Mouse (Mus musculus) liver, embryonic 14.5 days (tissue): ENCODE measurements at regions not wholly inside any gene's neighbourhood (a gene's known extent, or its start where the extent isn't known, plus 50 kb on each side); places are given as distances from the start of the nearest gene placed in this dataset.

ENCODE experiments used
- CTCF ChIP-seq: IDR thresholded peaks from 2 replicates; pipeline ENCODE4 v1.5.1; 2016; ENCODE audit warnings: antibody characterized with exemption, low read depth, control low read depth
- EP300 ChIP-seq: IDR thresholded peaks from 2 replicates; pipeline ENCODE4 v1.6.1; 2016; ENCODE audit warnings: antibody characterized with exemption, low read depth

DNA sequence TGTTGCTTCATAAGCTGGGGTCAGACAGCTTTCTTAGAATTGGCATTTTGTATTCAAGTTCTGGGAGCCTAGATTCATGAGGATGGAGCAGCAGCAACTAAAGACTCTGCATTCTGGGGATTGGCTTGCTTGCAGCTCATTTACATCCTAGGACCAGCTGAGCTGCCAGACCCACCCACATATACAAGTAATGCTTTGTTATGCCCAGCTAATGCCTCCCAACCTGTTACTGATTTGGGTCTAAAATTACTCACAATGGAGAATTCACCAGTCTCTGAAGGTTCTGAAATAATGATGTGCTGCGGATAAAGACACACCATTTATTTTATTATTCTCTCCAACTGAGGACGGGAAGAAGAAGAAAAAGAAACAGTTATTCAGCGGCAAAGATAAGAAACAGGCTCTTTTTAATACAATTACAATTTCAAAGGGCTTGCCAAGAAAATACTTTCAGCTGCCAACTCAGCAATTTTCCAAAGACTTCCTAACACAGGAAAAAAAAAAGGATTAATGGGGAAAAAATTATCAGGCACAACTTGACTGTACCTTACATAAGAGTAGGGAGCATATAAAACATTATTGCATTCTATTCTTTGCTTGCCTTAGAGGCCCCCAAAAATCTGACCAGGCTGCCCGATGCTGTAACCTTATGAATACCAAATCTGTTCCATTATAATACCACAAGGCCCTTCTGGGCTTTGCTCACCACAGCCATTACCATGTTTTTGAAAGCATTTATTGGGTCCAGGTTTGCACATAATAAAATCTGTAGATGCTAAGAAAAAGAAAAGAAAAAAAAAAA lies 134.5 kb downstream of the S1pr1 start:
- no peak for TF ChIP-seq EP300
- no peak for TF ChIP-seq CTCF
